Mouse (Mus musculus): ENCODE measurements around the gene Adam19. TPM values are rescaled to one million over a fixed set of nuclear protein-coding genes. Genes with fewer than 3 reads are reported as not detected.
"Not testable (repeated sequence)": the region's sequence is repeated elsewhere in the genome, so short reads cannot be mapped to it uniquely, and the experiment has no call there.

Gene Adam19
- polyA plus RNA-seq, 1 experiment from 2014 or later = 1.4 TPM

- not testable (repeated sequence) for H3K36me3 ChIP-seq (ENCODE audit: control insufficient read depth, insufficient read depth); H3K9ac ChIP-seq (ENCODE audit: low read depth, low read length); H3K4me2 ChIP-seq (ENCODE audit: low read depth, low read length); H3K9me3 ChIP-seq (replicated peaks; ENCODE audit: control insufficient read depth, low read length); H3K4me1 ChIP-seq (ENCODE audit: control insufficient read depth, low read depth, low read length); ATAC-seq (ENCODE audit: low read depth); H3K27ac ChIP-seq (ENCODE audit: low read length); H3K4me3 ChIP-seq (ENCODE audit: low read depth, low read length)
- 32% methylated on average over 19 of the region's 19 CpGs for WGBS (ENCODE audit: insufficient replicate concordance)
- H3K27me3 ChIP-seq (ENCODE audit: control insufficient read depth, insufficient read depth, low read depth, low read length) = peaks cover 34% of the 10 kb centered on the region
Observed at GRCm38 (mm10) chr11:46052105-46052659, 3.6 kb upstream of the Adam19 start, which contains the start of gene Gm12166. Gene Gm12166 (minus strand): TSS chr11:46052321.

- WGBS (ENCODE audit: insufficient replicate concordance) = 81% methylated on average over 3 of the region's 3 CpGs
- H3K4me3 ChIP-seq (ENCODE audit: low read depth, low read length) = not testable (repeated sequence)
- peaks cover 44% of the 10 kb centered on the region for H3K27me3 ChIP-seq (ENCODE audit: control insufficient read depth, insufficient read depth, low read depth, low read length)
Observed at GRCm38 (mm10) chr11:46053457-46053856, 2.3 kb upstream of the Adam19 start.

GRCm38 (mm10) chr11:46054311-46054710 lies 1.5 kb upstream of the Adam19 start:
- Histone ChIP-seq H3K4me2 (ENCODE audit: low read depth, low read length) (no peak overlapping the region), H3K27ac (ENCODE audit: low read length) (no peak overlapping the region), H3K9ac (ENCODE audit: low read depth, low read length) (no peak overlapping the region), H3K4me1 (ENCODE audit: control insufficient read depth, low read depth, low read length) (peaks cover 3% of the 10 kb centered on the region), H3K9me3 (replicated peaks; ENCODE audit: control insufficient read depth, low read length) (no peaks in the 10 kb centered on the region), H3K4me3 (ENCODE audit: low read depth, low read length) (no peak overlapping the region), H3K27me3 (ENCODE audit: control insufficient read depth, insufficient read depth, low read depth, low read length) (peaks cover 44% of the 10 kb centered on the region), H3K36me3 (ENCODE audit: control insufficient read depth, insufficient read depth) (no peaks in the 10 kb centered on the region)
- ATAC-seq (ENCODE audit: low read depth) = no peak
- WGBS (ENCODE audit: insufficient replicate concordance) = 37% methylated on average over 5 of the region's 5 CpGs

More at GRCm38 (mm10) chr11:46053457-46053856, 2.3 kb upstream of the Adam19 start:
- H3K9ac ChIP-seq (ENCODE audit: low read depth, low read length); H3K9me3 ChIP-seq (replicated peaks; ENCODE audit: control insufficient read depth, low read length); H3K36me3 ChIP-seq (ENCODE audit: control insufficient read depth, insufficient read depth); ATAC-seq (ENCODE audit: low read depth); H3K4me1 ChIP-seq (ENCODE audit: control insufficient read depth, low read depth, low read length); H3K27ac ChIP-seq (ENCODE audit: low read length); H3K4me2 ChIP-seq (ENCODE audit: low read depth, low read length): not testable (repeated sequence)

GRCm38 (mm10) chr11:46054911-46055895 lies 589 bp upstream of the Adam19 start:
- 28% methylated on average over 13 of the region's 13 CpGs for WGBS (ENCODE audit: insufficient replicate concordance)
- no peak overlapping the region for H3K27ac ChIP-seq (ENCODE audit: low read length)
- peak overlapping the region; percentile 42; the same call in 1 of the 2 replicates for H3K4me2 ChIP-seq (ENCODE audit: low read depth, low read length)
- H3K36me3 ChIP-seq (ENCODE audit: control insufficient read depth, insufficient read depth) = no peaks in the 10 kb centered on the region
- H3K9me3 ChIP-seq (replicated peaks; ENCODE audit: control insufficient read depth, low read length) = no peaks in the 10 kb centered on the region
- no peak for ATAC-seq (ENCODE audit: low read depth)
- peaks cover 48% of the 10 kb centered on the region for H3K27me3 ChIP-seq (ENCODE audit: control insufficient read depth, insufficient read depth, low read depth, low read length)
- peaks cover 3% of the 10 kb centered on the region for H3K4me1 ChIP-seq (ENCODE audit: control insufficient read depth, low read depth, low read length)
- no peak overlapping the region; the same call in 1 of the 2 replicates for H3K9ac ChIP-seq (ENCODE audit: low read depth, low read length)
- peak overlapping the region; percentile 48 for H3K4me3 ChIP-seq (ENCODE audit: low read depth, low read length)

GRCm38 (mm10) chr11:46056770-46057411 lies 1.1 kb downstream of the Adam19 start:
- H3K4me1 ChIP-seq (ENCODE audit: control insufficient read depth, low read depth, low read length) = peaks cover 3% of the 10 kb centered on the region
- H3K9ac ChIP-seq (ENCODE audit: low read depth, low read length) = no peak overlapping the region
- H3K4me2 ChIP-seq (ENCODE audit: low read depth, low read length) = peak overlapping the region; percentile 19; the same call in 1 of the 2 replicates
- no peaks in the 10 kb centered on the region for H3K36me3 ChIP-seq (ENCODE audit: control insufficient read depth, insufficient read depth)
- peak overlapping the region; percentile 48 for H3K4me3 ChIP-seq (ENCODE audit: low read depth, low read length)
- H3K9me3 ChIP-seq (replicated peaks; ENCODE audit: control insufficient read depth, low read length) = no peaks in the 10 kb centered on the region
- no peak overlapping the region for H3K27ac ChIP-seq (ENCODE audit: low read length)
- no peak for ATAC-seq (ENCODE audit: low read depth)
- H3K27me3 ChIP-seq (ENCODE audit: control insufficient read depth, insufficient read depth, low read depth, low read length) = peaks cover 48% of the 10 kb centered on the region
- 4% methylated on average over 25 of the region's 25 CpGs for WGBS (ENCODE audit: insufficient replicate concordance)

- no peaks in the 10 kb centered on the region for H3K36me3 ChIP-seq (ENCODE audit: control insufficient read depth, insufficient read depth)
- no peaks in the 10 kb centered on the region for H3K9me3 ChIP-seq (replicated peaks; ENCODE audit: control insufficient read depth, low read length)
- no peak overlapping the region for H3K4me3 ChIP-seq (ENCODE audit: low read depth, low read length)
- ATAC-seq (ENCODE audit: low read depth) = no peak
- H3K9ac ChIP-seq (ENCODE audit: low read depth, low read length) = no peak overlapping the region
- peaks cover 46% of the 10 kb centered on the region for H3K27me3 ChIP-seq (ENCODE audit: control insufficient read depth, insufficient read depth, low read depth, low read length)
- peaks cover 3% of the 10 kb centered on the region for H3K4me1 ChIP-seq (ENCODE audit: control insufficient read depth, low read depth, low read length)
- H3K27ac ChIP-seq (ENCODE audit: low read length) = no peak overlapping the region
- H3K4me2 ChIP-seq (ENCODE audit: low read depth, low read length) = no peak overlapping the region
- 40% methylated on average over 9 of the region's 9 CpGs for WGBS (ENCODE audit: insufficient replicate concordance)
Observed at GRCm38 (mm10) chr11:46058011-46058410, 2.2 kb downstream of the Adam19 start.

- no peak for ATAC-seq (ENCODE audit: low read depth)
Observed at GRCm38 (mm10) chr11:46058916-46059315, 3.1 kb downstream of the Adam19 start.

GRCm38 (mm10) chr11:46059887-46060650 lies 4.3 kb downstream of the Adam19 start:
- peaks cover 35% of the 10 kb centered on the region for H3K27me3 ChIP-seq (ENCODE audit: control insufficient read depth, insufficient read depth, low read depth, low read length)

More at GRCm38 (mm10) chr11:46058916-46059315, 3.1 kb downstream of the Adam19 start:
- Histone ChIP-seq H3K4me1 (ENCODE audit: control insufficient read depth, low read depth, low read length) (peaks cover 3% of the 10 kb centered on the region), H3K27me3 (ENCODE audit: control insufficient read depth, insufficient read depth, low read depth, low read length) (peaks cover 46% of the 10 kb centered on the region), H3K36me3 (ENCODE audit: control insufficient read depth, insufficient read depth) (no peaks in the 10 kb centered on the region), H3K4me2 (ENCODE audit: low read depth, low read length) (no peak overlapping the region), H3K9ac (ENCODE audit: low read depth, low read length) (no peak overlapping the region), H3K27ac (ENCODE audit: low read length) (no peak overlapping the region), H3K4me3 (ENCODE audit: low read depth, low read length) (no peak overlapping the region), H3K9me3 (replicated peaks; ENCODE audit: control insufficient read depth, low read length) (no peaks in the 10 kb centered on the region)
- WGBS (ENCODE audit: insufficient replicate concordance) = 78% methylated on average over 4 of the region's 4 CpGs

More at GRCm38 (mm10) chr11:46059887-46060650, 4.3 kb downstream of the Adam19 start:
- no peaks in the 10 kb centered on the region for H3K9me3 ChIP-seq (replicated peaks; ENCODE audit: control insufficient read depth, low read length)
- H3K4me3 ChIP-seq (ENCODE audit: low read depth, low read length) = no peak overlapping the region
- ATAC-seq (ENCODE audit: low read depth) = no peak
- peaks cover 3% of the 10 kb centered on the region for H3K4me1 ChIP-seq (ENCODE audit: control insufficient read depth, low read depth, low read length)
- H3K4me2 ChIP-seq (ENCODE audit: low read depth, low read length) = no peak overlapping the region
- H3K27ac ChIP-seq (ENCODE audit: low read length) = no peak overlapping the region
- H3K9ac ChIP-seq (ENCODE audit: low read depth, low read length) = no peak overlapping the region
- WGBS (ENCODE audit: insufficient replicate concordance) = 49% methylated on average over 8 of the region's 8 CpGs
- H3K36me3 ChIP-seq (ENCODE audit: control insufficient read depth, insufficient read depth) = no peaks in the 10 kb centered on the region
